In genomic region chr8:45885202-45885685, GRCm38 (mm10) we compare ENCODE assay signal across 7 mouse cellular contexts. TPM values are rescaled to one million over a fixed set of nuclear protein-coding genes. Genes with fewer than 3 reads are reported as not detected.
A peak's percentile ranks its signal among the peaks of the same experiment; 100 is the strongest.
DNase-seq lines count a peak whose midpoint lies in the region; ATAC-seq lines count a peak whose summit lies in the region.

TSS of gene Pdlim3 (plus strand) at chr8:45885461.

- no peak within 1 kb of the TSS for H3K27ac ChIP-seq in embryonic facial prominence, embryonic 11.5 days (replicated peaks; ENCODE audit: low read depth, low read length)
- H3K27ac ChIP-seq in heart, embryonic 11.5 days (ENCODE audit: low read depth, low read length) = peak within 1 kb of the TSS; percentile 89

- peak within 1 kb of the TSS; percentile 38 for H3K4me3 ChIP-seq in embryonic facial prominence, embryonic 11.5 days (ENCODE audit: low read depth, low read length)
- peak within 1 kb of the TSS; percentile 54 for H3K4me3 ChIP-seq in heart, embryonic 11.5 days (ENCODE audit: low read depth, low read length)

- WGBS in embryonic facial prominence, embryonic 11.5 days = under 1% methylated on average over 22 of the region's 22 CpGs
- 1% methylated on average over 22 of the region's 22 CpGs for WGBS in heart, embryonic 11.5 days (ENCODE audit: insufficient replicate concordance)

- peak; percentile 41 for DNase-seq in adrenal gland, postnatal 25 days
- DNase-seq in embryonic facial prominence, embryonic 11.5 days (ENCODE audit: low spot score) = peak; percentile 76
- DNase-seq in kidney, postnatal 14 days = peak; percentile 52
- DNase-seq in lung, postnatal 4 days = peak; percentile 67 to 73
- peak; percentile 21 to 35 for DNase-seq in urinary bladder, adult 18-20 months (ENCODE audit: low spot score in 2 of 2)
- DNase-seq in left cerebral cortex, postnatal 36 days (ENCODE audit: low spot score in 2 of 2) = no peak

- H3K4me1 ChIP-seq in embryonic facial prominence, embryonic 11.5 days (ENCODE audit: control insufficient read depth, insufficient read depth, low read length) = no peaks in the 10 kb centered on the region
- peaks cover 10% of the 10 kb centered on the region for H3K4me1 ChIP-seq in heart, embryonic 11.5 days (ENCODE audit: control insufficient read depth, insufficient read depth, low read length)

- intact Hi-C loops in left cerebral cortex, postnatal 36 days (cut with DNase I) = no loop called here

- H3K9ac ChIP-seq in embryonic facial prominence, embryonic 11.5 days (replicated peaks; ENCODE audit: low read length) = peak within 1 kb of the TSS; percentile 22
- peak within 1 kb of the TSS; percentile 79 for H3K9ac ChIP-seq in heart, embryonic 11.5 days (ENCODE audit: low read depth, low read length)

- ATAC-seq in embryonic facial prominence, embryonic 11.5 days (replicated peaks; ENCODE audit: insufficient number of reproducible peaks, low FRiP score, low TSS enrichment, low read depth) = peak; percentile 90
- ATAC-seq in heart, embryonic 11.5 days (replicated peaks; ENCODE audit: insufficient number of reproducible peaks, low FRiP score, low TSS enrichment) = peak; percentile 79

- H3K4me2 ChIP-seq in embryonic facial prominence, embryonic 11.5 days (ENCODE audit: low read depth, low read length) = peak within 1 kb of the TSS; percentile 77
- peak within 1 kb of the TSS; percentile 85 for H3K4me2 ChIP-seq in heart, embryonic 11.5 days

- no peaks in the 10 kb centered on the region for H3K36me3 ChIP-seq in embryonic facial prominence, embryonic 11.5 days (replicated peaks; ENCODE audit: control insufficient read depth, insufficient read depth, low read depth, low read length)
- H3K36me3 ChIP-seq in heart, embryonic 11.5 days (ENCODE audit: control insufficient read depth, insufficient read depth, low read length) = no peaks in the 10 kb centered on the region

- H3K9me3 ChIP-seq in embryonic facial prominence, embryonic 11.5 days (replicated peaks; ENCODE audit: control insufficient read depth, low read length) = no peaks in the 10 kb centered on the region
- 0 out of 2 replicates have a peak, but pooled peaks cover under 1% of the 10 kb centered on the region for H3K9me3 ChIP-seq in heart, embryonic 11.5 days (replicated peaks; ENCODE audit: control insufficient read depth, low read length)

- no peaks in the 10 kb centered on the region for H3K27me3 ChIP-seq in embryonic facial prominence, embryonic 11.5 days (ENCODE audit: control insufficient read depth, insufficient read depth, low read length)
- no peaks in the 10 kb centered on the region for H3K27me3 ChIP-seq in heart, embryonic 11.5 days (ENCODE audit: control insufficient read depth, insufficient read depth, low read length)

RNA-seq across cellular contexts. Expression of gene Pdlim3, which starts in this region (rescaled TPM):
- 1.4 and 1.9 TPM in 2 replicates for total RNA-seq in adrenal gland, postnatal 25 days (2021)
- polyA plus RNA-seq in embryonic facial prominence, embryonic 11.5 days (2014; fragmentation: Nextera tagmentation; extraction: Ambion mirVana) = 13.5 and 13.9 TPM in 2 replicates
- 307 and 355 TPM in 2 replicates for polyA plus RNA-seq in heart, embryonic 11.5 days (2014; fragmentation: Nextera tagmentation; extraction: Ambion mirVana)
- 1 to 10 TPM; 1.8 to 2.7 TPM for total RNA-seq in left cerebral cortex, postnatal 36 days (2021)

Comparison
In these comparisons a context has a peak if more than half of its experiments do, and no peak if none do; other contexts are left out.
1. RNA of gene Pdlim3 (polyA plus RNA-seq): 307 to 355 TPM in heart, embryonic 11.5 days; 13.5 to 13.9 TPM in embryonic facial prominence, embryonic 11.5 days; every median in the first group is over 10 times any median in the second.
2. DNase-seq: peak in adrenal gland, postnatal 25 days (single experiment), embryonic facial prominence, embryonic 11.5 days (single experiment), kidney, postnatal 14 days (single experiment), lung, postnatal 4 days (2 of 2) and urinary bladder, adult 18-20 months (2 of 2); none in left cerebral cortex, postnatal 36 days (0 of 2).